Mouse (Mus musculus) lung, adult 2 months (tissue): ENCODE data around the gene Trpv6.

ENCODE experiments used
- CTCF ChIP-seq: fragments of 200-500 bp; IDR thresholded peaks from 2 replicates; pipeline ENCODE4 v1.5.1; 2011; ENCODE audit warnings: mild to moderate bottlenecking, low read length, control low read depth; ENCODE audit not compliant: insufficient read depth
- POLR2A ChIP-seq: fragments of 200-500 bp; IDR thresholded peaks from 2 replicates; pipeline ENCODE4 v1.6.1; 2011; ENCODE audit warnings: low read depth, mild to moderate bottlenecking, control low read depth, low read length, borderline replicate concordance; ENCODE audit errors: extremely low read depth

- no peak for TF ChIP-seq POLR2A
- TF ChIP-seq CTCF, result no peak
These were observed 15.9 kb downstream of the Trpv6 start for GRCm38 (mm10) chr6:41620173-41620798.
